Mouse (Mus musculus): ENCODE results near the gene Hspbp1. TPM values are rescaled to one million over a fixed set of nuclear protein-coding genes. Genes with fewer than 3 reads are reported as not detected.
A peak's percentile ranks its signal among the peaks of the same experiment; 100 is the strongest.

Gene Hspbp1
- polyA plus RNA-seq, 1 experiment from 2014 or later = 111 TPM

- WGBS = 63% methylated on average over 8 of the region's 8 CpGs
- no peak for ATAC-seq (ENCODE audit: insufficient number of reproducible peaks, insufficient read depth, low FRiP score, low TSS enrichment, low read depth)
- Histone ChIP-seq H3K27me3 (no peaks in the 10 kb centered on the region), H3K9ac (replicated peaks) (no peak overlapping the region), H3K36me3 (peaks cover 93% of the 10 kb centered on the region), H3K4me2 (no peak overlapping the region), H3K4me3 (replicated peaks) (no peak overlapping the region), H3K4me1 (replicated peaks) (no peaks in the 10 kb centered on the region), H3K27ac (no peak overlapping the region), H3K9me3 (no peaks in the 10 kb centered on the region)
Measured at GRCm38 (mm10) chr7:4702334-4702733, 17.5 kb upstream of the Hspbp1 start.

GRCm38 (mm10) chr7:4693004-4693403, 8.1 kb upstream of the Hspbp1 start:
- Histone ChIP-seq H3K27ac (no peak overlapping the region), H3K9me3 (no peaks in the 10 kb centered on the region), H3K36me3 (peaks cover 54% of the 10 kb centered on the region), H3K9ac (replicated peaks) (no peak overlapping the region), H3K4me2 (no peak overlapping the region), H3K4me1 (replicated peaks) (peaks cover 8% of the 10 kb centered on the region), H3K27me3 (no peaks in the 10 kb centered on the region), H3K4me3 (replicated peaks) (no peak overlapping the region)
- WGBS = 91% methylated on average over 6 of the region's 6 CpGs
- no peak for ATAC-seq (ENCODE audit: insufficient number of reproducible peaks, insufficient read depth, low FRiP score, low TSS enrichment, low read depth)

DNA sequence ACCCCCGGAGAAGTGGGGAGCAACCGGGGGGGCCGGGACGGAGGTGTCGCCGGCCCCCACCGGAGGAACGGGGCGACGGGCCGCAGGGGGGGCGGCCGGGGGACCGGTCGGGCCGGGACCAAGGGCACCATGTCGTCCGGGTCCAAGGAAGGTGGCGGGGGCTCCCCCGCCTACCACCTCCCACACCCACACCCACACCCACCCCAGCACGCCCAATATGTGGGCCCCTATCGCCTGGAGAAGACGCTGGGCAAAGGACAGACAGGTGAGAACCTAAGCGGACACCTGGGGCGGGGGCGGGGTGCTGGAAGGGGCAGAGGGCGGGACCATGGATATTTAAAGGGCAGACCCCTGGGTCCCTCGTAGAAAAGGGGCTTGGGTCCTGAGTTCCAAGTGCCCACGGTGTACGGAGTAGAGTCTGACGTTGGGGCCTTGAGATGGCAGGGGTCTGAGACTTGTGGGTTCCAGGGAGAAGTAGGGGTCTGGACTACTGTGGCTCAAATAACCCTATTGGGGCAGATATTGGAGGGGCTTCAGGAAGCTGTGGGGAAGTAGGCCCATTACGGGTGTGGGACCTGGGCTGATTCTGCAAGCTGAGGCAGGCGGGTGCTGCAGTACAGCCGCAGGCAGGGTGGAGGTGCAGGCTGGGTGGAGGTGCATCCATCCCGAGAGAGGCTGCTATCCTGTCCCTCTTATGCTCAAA, 6.2 kb upstream of the Hspbp1 start:
- Histone ChIP-seq H3K27ac (peak overlapping the region; percentile 96), H3K4me1 (replicated peaks) (peaks cover 8% of the 10 kb centered on the region), H3K9ac (replicated peaks) (peak overlapping the region; percentile 100), H3K36me3 (peaks cover 37% of the 10 kb centered on the region), H3K9me3 (no peaks in the 10 kb centered on the region), H3K4me3 (replicated peaks) (peak overlapping the region; percentile 99), H3K27me3 (no peaks in the 10 kb centered on the region), H3K4me2 (peak overlapping the region; percentile 84)
- 4% methylated on average over 32 of the region's 35 CpGs for WGBS
- ATAC-seq (ENCODE audit: insufficient number of reproducible peaks, insufficient read depth, low FRiP score, low TSS enrichment, low read depth) = peak; percentile 61; the same call in 1 of the 2 replicates

DNA sequence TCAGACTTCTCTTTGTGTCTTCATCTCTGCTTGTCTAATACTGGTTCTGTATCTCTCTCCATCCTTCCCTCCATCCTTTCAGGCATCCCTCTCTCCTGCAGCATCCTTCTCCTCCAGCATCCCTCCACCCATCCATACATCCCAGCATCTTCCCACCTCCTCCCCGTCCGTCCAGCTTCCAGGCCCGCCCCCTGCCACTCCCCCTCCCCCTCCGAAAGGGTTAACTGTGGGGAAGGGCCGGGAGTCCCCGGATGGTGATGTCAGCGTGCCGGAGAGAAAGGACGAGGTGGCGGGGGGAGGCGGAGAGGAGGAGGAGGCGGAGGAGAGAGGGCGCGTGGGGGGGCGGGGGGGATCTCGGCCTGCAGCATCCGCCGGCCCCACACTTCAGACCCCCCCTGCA, 5.5 kb upstream of the Hspbp1 start, which contains the start of gene Brsk1:
Gene Brsk1 (plus strand): TSS at position 218 of the 400 bp plus-strand sequence.
- WGBS = 2% methylated on average over 10 of the region's 18 CpGs

DNA sequence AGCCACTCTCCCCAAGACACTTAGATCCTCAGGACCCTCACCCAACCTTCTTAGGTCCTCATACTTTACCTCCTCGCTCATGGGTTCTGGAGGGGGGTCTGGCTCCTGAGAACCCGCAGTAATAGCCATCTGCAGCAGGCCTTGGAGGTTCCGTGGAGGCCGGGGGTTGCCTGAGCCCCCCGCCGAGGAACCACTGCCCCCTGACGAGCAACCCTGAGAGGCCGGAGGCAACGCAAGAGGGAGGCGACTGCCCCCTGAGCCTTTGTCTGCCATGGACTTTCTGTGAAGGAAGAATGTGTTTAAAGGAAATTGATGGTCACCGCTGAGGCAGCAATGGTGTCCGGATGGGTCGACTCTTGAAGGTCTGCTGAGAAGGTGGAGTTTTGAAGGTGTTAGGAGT, 665 bp downstream of the Hspbp1 start:
- H3K27me3 ChIP-seq = no peaks in the 10 kb centered on the region
- H3K36me3 ChIP-seq = peaks cover 31% of the 10 kb centered on the region
- peak overlapping the region; percentile 73 for H3K4me3 ChIP-seq (replicated peaks)
- H3K9me3 ChIP-seq = no peaks in the 10 kb centered on the region
- H3K4me2 ChIP-seq = peak overlapping the region; percentile 96
- peak overlapping the region; percentile 62 for H3K9ac ChIP-seq (replicated peaks)
- WGBS = 3% methylated on average over 13 of the region's 13 CpGs
- ATAC-seq (ENCODE audit: insufficient number of reproducible peaks, insufficient read depth, low FRiP score, low TSS enrichment, low read depth) = no peak
- H3K27ac ChIP-seq = peak overlapping the region; percentile 73; the same call in 1 of the 2 replicates
- H3K4me1 ChIP-seq (replicated peaks) = peaks cover 7% of the 10 kb centered on the region

More for the DNA sequence above, 5.5 kb upstream of the Hspbp1 start, which contains the start of gene Brsk1:
- Histone ChIP-seq H3K27ac (peak within 1 kb of the TSS; percentile 96), H3K9me3 (no peaks in the 10 kb centered on the region), H3K4me1 (replicated peaks) (peaks cover 8% of the 10 kb centered on the region), H3K4me2 (peak within 1 kb of the TSS; percentile 84), H3K36me3 (peaks cover 30% of the 10 kb centered on the region), H3K27me3 (no peaks in the 10 kb centered on the region), H3K4me3 (replicated peaks) (peak within 1 kb of the TSS; percentile 99), H3K9ac (replicated peaks) (peak within 1 kb of the TSS; percentile 100)
- ATAC-seq (ENCODE audit: insufficient number of reproducible peaks, insufficient read depth, low FRiP score, low TSS enrichment, low read depth) = peak; percentile 29

GRCm38 (mm10) chr7:4683307-4683706, 1.6 kb downstream of the Hspbp1 start:
- Histone ChIP-seq H3K9ac (replicated peaks) (no peak overlapping the region), H3K9me3 (no peaks in the 10 kb centered on the region), H3K4me3 (replicated peaks) (no peak overlapping the region), H3K4me2 (no peak overlapping the region), H3K4me1 (replicated peaks) (peaks cover 7% of the 10 kb centered on the region), H3K27ac (no peak overlapping the region), H3K36me3 (peaks cover 35% of the 10 kb centered on the region), H3K27me3 (no peaks in the 10 kb centered on the region)
- ATAC-seq (ENCODE audit: insufficient number of reproducible peaks, insufficient read depth, low FRiP score, low TSS enrichment, low read depth) = no peak
- 84% methylated on average over 5 of the region's 5 CpGs for whole genome bisulfite sequencing

GRCm38 (mm10) chr7:4675200-4675599, 9.7 kb downstream of the Hspbp1 start:
- 87% methylated on average over 7 of the region's 7 CpGs for WGBS
- no peak for ATAC-seq (ENCODE audit: insufficient number of reproducible peaks, insufficient read depth, low FRiP score, low TSS enrichment, low read depth)
- no peaks in the 10 kb centered on the region for H3K27me3 ChIP-seq
- H3K9ac ChIP-seq (replicated peaks) = no peak overlapping the region
- no peaks in the 10 kb centered on the region for H3K4me1 ChIP-seq (replicated peaks)
- peaks cover 76% of the 10 kb centered on the region for H3K36me3 ChIP-seq
- H3K4me2 ChIP-seq = no peak overlapping the region
- no peak overlapping the region for H3K4me3 ChIP-seq (replicated peaks)
- no peak overlapping the region for H3K27ac ChIP-seq
- H3K9me3 ChIP-seq = no peaks in the 10 kb centered on the region

- no peaks in the 10 kb centered on the region for H3K4me1 ChIP-seq (replicated peaks)
- no peaks in the 10 kb centered on the region for H3K27me3 ChIP-seq
- no peak overlapping the region for H3K9ac ChIP-seq (replicated peaks)
- ATAC-seq (ENCODE audit: insufficient number of reproducible peaks, insufficient read depth, low FRiP score, low TSS enrichment, low read depth) = no peak
- H3K27ac ChIP-seq = no peak overlapping the region
- H3K9me3 ChIP-seq = no peaks in the 10 kb centered on the region
- H3K36me3 ChIP-seq = peaks cover 76% of the 10 kb centered on the region
- 89% methylated on average over 12 of the region's 12 CpGs for WGBS
- no peak overlapping the region for H3K4me3 ChIP-seq (replicated peaks)
- no peak overlapping the region for H3K4me2 ChIP-seq
Measured at GRCm38 (mm10) chr7:4674114-4674731, 10.6 kb downstream of the Hspbp1 start.

DNA sequence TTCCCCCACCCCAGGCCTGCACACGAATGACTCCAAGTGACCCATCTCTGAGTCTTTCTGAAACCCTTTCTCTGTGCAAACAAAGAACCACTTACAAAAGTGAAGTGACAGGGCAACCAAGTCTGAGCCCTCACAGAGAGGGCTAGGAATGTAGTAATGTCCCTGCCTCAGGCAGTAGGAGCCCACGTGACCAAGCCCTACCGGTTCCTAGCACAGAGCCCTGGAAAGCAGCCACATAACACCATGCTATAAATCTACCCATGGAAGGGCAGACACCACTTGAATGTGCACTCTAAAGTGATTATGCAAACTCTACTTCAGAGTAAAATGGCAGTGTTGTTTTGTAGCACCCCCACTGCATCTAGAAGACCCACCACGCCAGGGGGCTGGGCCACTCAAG, 12.9 kb downstream of the Hspbp1 start:
- 0 out of 2 replicates have a peak overlapping the region, but pooled peaks have one; percentile 37 for H3K27ac ChIP-seq
- H3K9me3 ChIP-seq = no peaks in the 10 kb centered on the region
- H3K4me1 ChIP-seq (replicated peaks) = no peaks in the 10 kb centered on the region
- H3K27me3 ChIP-seq = no peaks in the 10 kb centered on the region
- no peak overlapping the region for H3K9ac ChIP-seq (replicated peaks)
- WGBS = 59% methylated on average over 4 of the region's 4 CpGs
- no peak overlapping the region for H3K4me3 ChIP-seq (replicated peaks)
- peaks cover 83% of the 10 kb centered on the region for H3K36me3 ChIP-seq
- H3K4me2 ChIP-seq = no peak overlapping the region
- no peak; the same call in 1 of the 2 replicates for ATAC-seq (ENCODE audit: insufficient number of reproducible peaks, insufficient read depth, low FRiP score, low TSS enrichment, low read depth)

DNA sequence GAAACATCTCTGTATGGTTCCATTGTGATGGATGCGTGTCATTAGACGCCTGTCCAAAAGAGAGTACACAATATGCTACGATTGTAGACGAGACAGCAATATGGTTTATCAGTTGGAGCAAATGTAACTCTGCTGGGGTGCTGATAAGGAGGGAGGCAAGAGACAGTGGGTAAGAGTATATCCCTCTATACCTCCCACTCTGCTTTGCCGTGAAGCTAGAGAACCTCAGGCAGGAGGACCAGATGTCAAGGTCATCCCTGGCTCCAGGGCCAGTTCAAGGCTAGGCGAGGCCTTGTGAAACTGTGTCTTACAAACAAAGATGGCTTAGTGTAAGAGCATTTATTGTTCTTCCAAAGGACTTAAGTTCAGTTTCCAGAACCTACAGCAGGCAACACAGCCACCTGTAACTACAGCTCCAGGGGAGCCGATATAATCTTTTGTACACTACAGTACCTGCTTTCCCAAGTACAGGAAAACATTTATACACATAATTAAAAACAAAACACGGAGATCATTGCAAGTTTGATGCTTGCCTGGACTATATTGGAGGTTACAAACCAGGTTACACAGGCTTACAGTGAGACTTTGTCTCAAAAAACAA, 14.1 kb downstream of the Hspbp1 start:
- no peak overlapping the region for H3K9ac ChIP-seq (replicated peaks)
- no peak overlapping the region for H3K4me3 ChIP-seq (replicated peaks)
- no peak overlapping the region for H3K27ac ChIP-seq
- H3K27me3 ChIP-seq = no peaks in the 10 kb centered on the region
- 88% methylated on average over 8 of the region's 8 CpGs for WGBS
- no peaks in the 10 kb centered on the region for H3K9me3 ChIP-seq
- H3K4me1 ChIP-seq (replicated peaks) = no peaks in the 10 kb centered on the region
- H3K4me2 ChIP-seq = no peak overlapping the region
- ATAC-seq (ENCODE audit: insufficient number of reproducible peaks, insufficient read depth, low FRiP score, low TSS enrichment, low read depth) = no peak
- peaks cover 82% of the 10 kb centered on the region for H3K36me3 ChIP-seq

DNA sequence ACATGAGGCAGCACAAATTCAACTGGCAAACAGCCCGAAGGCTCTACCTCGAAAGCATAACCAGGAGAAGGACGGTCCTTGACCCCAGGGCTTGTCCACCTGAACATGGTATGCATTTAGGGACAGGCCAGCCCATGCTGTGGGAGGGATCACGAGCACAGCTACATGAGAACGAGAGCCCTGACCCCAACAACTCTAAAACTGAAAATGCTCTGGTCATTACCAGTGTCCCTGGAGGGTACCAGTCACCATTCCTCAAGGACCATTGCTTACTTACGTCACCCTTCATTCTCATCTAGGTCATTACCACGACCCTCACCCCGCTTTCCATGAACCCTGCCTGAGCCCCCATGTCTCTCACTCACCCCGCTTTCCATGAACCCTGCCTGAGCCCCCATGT, 15.7 kb downstream of the Hspbp1 start:
- no peak for ATAC-seq (ENCODE audit: insufficient number of reproducible peaks, insufficient read depth, low FRiP score, low TSS enrichment, low read depth)
- H3K4me1 ChIP-seq (replicated peaks) = no peaks in the 10 kb centered on the region
- no peak overlapping the region for H3K4me3 ChIP-seq (replicated peaks)
- no peaks in the 10 kb centered on the region for H3K27me3 ChIP-seq
- H3K9me3 ChIP-seq = no peaks in the 10 kb centered on the region
- 96% methylated on average over 9 of the region's 9 CpGs for whole genome bisulfite sequencing
- no peak overlapping the region for H3K4me2 ChIP-seq
- peaks cover 73% of the 10 kb centered on the region for H3K36me3 ChIP-seq
- H3K9ac ChIP-seq (replicated peaks) = no peak overlapping the region
- no peak overlapping the region for H3K27ac ChIP-seq
